Mouse (Mus musculus): ENCODE results near the gene Dgcr2.
A peak's percentile ranks its signal among the peaks of the same experiment; 100 is the strongest.

Gene Dgcr2

GRCm38 (mm10) chr16:17843701-17844365 is 54.5 kb downstream of the Dgcr2 start:
- DNase-seq, result no peak

- no peak for DNase-seq
Observed at GRCm38 (mm10) chr16:17842437-17842836, 55.9 kb downstream of the Dgcr2 start.

DNA sequence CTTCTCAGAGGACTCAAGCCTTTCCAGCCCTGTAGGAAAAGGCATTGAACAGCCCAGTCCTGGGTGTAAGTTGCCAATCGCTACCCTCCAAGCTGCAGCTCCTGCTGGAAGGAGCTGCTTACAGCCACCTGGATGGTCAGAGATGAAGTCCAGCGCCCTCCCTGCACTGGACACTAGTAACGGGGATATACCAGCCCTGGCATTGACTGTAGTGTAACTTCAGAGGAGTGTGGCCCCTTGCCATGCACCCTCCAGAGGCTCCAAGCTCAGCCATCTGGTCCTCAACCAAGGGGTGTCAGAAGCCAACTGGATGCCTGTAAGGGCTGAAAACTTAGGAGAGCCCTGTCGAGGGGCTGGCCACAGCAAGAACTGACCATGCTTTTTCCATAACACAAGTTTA is 58.4 kb downstream of the Dgcr2 start:
- no peak for DNase-seq

GRCm38 (mm10) chr16:17838051-17838450 is 60.3 kb downstream of the Dgcr2 start, which contains the start of gene Car15:
TSS of gene Car15 (minus strand) at chr16:17838364.
- DNase-seq, result no peak

GRCm38 (mm10) chr16:17835481-17835880 is 62.9 kb downstream of the Dgcr2 start:
- no peak for DNase-seq

GRCm38 (mm10) chr16:17834543-17834942 is 63.8 kb downstream of the Dgcr2 start:
- DNase-seq, result no peak

DNA sequence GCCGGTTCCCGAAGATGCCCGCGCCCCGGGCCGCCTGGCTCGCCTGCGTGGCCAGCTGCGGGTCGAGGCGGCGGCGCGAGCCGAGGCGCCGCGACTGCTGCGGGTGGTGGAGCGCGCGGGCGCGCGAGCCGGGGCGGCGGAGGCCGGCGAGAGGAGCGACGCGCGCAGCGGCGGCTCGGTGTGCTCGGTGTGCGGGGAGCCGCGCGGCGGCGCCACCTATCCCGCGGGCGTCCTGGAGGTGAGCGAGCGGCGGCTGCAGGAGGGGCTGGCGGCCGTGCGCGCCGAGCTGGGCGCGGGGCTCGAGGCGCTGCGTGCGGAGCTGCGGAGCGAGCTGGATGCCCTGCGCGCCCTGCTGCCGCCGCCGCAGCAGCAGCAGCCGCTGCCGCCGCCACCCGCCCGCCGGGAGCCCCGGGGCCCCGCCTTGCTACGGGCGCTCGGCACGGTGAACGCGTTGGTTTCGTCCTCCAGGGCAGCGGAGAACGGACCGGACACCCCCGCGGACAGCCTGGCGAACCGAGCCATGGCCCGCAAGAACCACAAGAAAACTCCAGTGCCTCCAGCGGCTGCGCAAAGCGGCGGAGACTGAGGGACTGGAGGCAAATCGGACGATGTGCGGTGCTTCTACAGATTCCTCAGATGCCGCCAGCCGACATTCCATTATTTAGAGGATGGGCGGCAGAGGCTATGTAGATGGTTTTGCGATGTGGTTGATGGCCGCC is 64.5 kb downstream of the Dgcr2 start:
- no peak for DNase-seq

DNA sequence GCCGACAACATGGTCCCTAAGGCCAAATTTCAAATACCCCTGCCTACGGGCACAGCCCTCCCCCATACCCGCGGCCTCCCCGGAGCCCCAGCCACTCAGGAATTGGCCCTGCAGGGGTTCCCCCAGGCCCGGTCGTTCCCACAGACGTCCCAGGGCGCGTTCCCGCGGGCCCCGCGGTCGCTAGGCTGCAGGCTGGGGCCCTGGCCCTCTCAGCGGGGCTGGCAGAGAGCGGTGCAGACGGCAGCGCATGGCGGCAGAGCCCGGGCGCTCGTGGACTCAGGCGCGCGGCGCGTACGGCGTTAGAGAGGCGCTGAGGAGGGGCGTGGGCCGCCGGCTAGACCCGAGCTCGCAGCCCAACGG is 65.1 kb downstream of the Dgcr2 start:
- no peak for DNase-seq

DNA sequence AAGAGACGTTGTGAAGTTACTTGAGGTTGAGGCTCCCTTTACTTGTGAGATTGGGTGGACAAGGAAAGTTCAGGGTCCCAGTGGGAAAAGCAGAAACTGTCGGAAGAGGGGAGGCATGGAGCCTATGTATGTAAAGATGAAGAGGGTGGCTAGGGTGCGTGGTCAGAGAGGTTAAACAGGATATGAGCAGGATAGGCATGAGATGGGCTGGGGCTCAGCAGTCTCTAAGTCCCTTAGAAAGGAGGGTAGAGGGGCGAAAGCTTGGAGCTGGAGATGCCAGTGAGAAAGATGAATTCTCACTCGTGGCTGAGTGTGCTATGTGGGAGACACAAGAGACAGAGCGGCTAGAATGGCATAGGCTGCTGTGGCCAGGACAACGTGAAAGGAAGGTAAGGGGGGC is 65.5 kb downstream of the Dgcr2 start, which contains the start of gene B830017H08Rik:
Gene B830017H08Rik (plus strand): TSS at position 301 of the 400 bp plus-strand sequence.
- DNase-seq, result no peak

- no peak for DNase-seq
Observed at GRCm38 (mm10) chr16:17831781-17832180, 66.6 kb downstream of the Dgcr2 start.

DNA sequence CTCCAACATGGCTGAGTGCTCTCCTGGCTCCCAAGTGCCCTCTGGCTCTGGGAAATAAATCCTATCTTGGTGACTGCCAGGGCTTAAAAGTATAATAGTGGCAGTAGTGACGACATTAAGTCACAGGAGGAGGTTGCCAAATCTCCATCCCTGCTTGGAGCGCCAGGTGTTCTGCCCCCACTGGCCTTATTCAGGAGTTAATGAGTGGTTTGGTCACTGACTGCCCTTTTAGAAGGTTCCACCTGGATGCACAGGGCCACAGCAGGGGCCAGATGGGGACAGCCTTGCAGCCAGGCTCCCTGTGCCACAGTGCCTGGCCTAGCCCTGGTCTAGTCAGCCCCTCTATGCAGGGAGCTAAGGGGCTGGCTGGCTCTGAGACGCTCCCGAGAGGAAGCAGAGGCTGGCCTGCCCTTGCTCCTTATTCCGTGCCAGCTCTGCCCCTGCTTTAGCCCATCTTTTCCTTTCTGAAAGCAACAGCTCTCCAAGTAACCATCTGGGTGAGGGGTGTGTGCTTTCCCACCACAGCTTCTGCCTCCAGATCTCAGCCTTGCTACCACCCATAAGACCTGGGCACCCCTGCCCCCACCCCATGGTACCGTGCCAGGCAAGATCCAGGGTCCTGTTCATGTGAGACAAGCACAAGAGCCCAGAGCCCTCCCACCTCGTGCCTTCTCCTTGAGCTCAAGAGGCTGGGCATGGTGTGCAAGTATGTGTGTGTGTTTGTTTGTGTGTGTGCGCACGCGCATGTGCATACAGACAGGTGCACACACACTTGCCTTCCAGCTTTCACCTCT is 67.8 kb downstream of the Dgcr2 start:
- DNase-seq, result no peak

- no peak for DNase-seq
Observed at GRCm38 (mm10) chr16:17828867-17829266, 69.5 kb downstream of the Dgcr2 start.

DNA sequence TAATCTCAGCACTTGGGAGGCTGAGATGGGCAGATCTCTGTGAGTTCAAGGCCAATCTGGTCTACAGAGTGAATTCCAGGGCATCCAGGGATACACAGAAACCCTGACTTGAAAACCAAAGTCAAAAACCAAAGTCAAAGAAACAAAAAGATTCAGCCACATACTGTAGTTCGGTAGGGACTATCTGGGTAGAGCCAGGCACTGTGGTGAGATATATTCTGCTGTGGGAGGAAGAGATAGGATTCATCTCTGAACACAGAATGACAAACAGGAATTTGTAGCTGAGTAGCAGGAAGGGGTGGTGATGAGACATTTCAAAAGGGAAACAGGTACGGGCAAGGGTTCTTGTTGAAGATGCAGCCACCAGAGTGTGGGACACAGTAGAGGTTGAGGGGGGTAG is 70.1 kb downstream of the Dgcr2 start:
- DNase-seq, result no peak

- DNase-seq, result no peak
Observed at GRCm38 (mm10) chr16:17826500-17826899, 71.9 kb downstream of the Dgcr2 start.

GRCm38 (mm10) chr16:17816528-17816927 is 81.8 kb downstream of the Dgcr2 start:
- no peak for DNase-seq

DNA sequence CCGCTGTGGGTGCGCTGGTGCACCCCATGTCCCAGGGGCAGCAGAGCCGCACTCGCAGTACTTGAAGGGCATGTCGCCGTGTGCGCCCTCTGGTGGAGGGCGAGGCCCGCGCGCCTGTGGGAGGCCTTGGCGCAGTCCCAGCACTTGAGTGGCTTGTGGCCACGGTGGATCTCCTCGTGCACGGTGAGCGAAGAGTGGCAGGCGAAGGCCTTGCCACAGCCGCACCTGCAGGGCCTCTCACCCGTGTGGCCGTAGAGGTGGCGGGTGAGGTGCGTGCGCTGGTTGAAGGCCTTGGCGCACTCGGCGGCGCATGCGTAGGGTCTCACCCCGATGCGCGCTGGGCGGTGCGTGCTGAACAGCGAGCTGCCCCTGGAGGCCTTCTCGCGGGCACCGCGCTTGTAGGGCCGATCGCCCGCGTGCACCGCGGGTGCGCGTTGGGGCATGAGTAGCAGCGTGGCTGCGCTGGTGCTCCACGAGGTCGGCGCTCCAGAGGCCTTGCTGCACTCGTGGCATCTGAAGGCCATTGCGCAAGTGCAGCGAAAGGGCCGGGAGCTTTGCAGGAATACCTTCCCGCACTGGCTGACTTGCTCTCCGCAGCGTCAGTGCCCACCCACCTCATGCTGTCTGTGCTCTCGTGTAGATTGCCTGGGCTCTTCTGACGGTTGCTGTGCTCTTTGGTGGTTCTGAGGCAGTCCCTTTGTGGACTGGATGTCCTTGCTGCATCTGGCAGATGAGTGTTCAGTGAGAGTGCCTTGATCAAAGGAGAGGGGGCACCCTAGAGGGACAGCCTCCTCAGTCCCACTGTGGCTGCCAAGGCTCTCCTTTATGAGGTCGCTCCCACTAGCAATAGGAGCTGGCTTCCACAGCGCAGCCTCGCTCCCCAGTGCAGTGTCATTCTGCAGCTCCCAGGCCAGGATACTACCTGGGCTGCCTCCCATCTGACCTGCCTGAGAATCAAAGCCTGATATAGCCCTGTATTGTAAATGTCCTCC is 82.7 kb downstream of the Dgcr2 start:
- DNase-seq, result peak; percentile 82

DNA sequence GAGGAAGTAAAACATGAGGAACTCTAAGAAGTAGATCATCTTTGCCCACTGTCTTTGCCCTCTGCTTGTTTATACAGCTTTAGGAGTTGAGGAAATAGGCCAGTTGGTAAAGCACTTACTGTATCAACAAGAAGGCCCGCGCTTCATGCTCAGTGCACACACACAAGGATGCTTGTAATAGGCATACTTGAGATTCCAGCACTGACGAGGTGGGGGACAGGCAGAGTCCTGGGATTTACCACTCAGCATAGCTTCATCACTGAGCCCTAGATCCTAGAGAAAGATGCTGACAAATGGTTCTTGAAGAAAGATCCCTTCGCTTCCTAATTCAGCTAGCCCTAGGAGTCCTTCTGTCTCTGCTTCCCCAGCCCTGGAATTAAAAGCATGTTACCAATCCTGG is 85.2 kb downstream of the Dgcr2 start:
- no peak for DNase-seq

DNA sequence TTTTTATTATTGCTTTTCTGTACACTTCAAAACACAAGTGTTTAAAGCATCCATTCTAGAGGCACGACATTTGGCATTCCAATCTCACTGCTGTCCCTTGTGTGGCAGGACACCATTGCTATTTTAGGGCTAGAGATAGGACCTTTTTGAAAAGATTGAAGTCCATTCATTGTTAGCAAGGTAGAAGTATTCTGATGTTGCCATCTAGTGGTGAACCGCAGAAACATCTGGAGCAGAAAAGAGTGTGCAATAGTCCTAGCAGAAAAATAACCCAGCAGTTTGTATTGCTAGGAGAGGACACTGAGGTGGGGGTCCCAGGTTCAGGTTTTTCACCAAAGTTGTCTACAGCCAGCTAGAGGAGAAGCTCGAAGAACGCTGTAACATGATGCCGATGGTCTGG is 86.2 kb downstream of the Dgcr2 start:
- peak; percentile 36 for DNase-seq

- DNase-seq, result no peak
Observed at GRCm38 (mm10) chr16:17809711-17810110, 88.7 kb downstream of the Dgcr2 start.

DNA sequence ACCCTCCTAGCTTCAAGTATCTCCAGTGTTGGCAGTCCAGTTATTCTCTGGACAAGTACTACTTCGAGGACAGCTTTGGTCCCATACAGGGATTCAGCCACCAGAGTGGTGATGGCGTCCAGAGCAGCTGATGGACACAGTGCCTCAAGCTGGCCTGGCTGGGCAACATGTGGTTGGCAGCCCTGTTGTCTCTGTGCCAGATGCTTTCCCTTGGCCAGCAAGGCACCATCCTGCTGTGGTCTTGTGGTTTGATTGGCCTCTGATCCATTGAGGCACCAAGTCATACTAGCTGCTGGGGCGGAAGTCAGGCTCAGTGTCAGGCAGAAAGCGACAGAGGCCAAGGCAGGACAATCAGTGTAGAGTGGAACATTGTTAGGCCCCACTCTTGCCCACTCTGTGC is 89.2 kb downstream of the Dgcr2 start:
- no peak for DNase-seq

DNA sequence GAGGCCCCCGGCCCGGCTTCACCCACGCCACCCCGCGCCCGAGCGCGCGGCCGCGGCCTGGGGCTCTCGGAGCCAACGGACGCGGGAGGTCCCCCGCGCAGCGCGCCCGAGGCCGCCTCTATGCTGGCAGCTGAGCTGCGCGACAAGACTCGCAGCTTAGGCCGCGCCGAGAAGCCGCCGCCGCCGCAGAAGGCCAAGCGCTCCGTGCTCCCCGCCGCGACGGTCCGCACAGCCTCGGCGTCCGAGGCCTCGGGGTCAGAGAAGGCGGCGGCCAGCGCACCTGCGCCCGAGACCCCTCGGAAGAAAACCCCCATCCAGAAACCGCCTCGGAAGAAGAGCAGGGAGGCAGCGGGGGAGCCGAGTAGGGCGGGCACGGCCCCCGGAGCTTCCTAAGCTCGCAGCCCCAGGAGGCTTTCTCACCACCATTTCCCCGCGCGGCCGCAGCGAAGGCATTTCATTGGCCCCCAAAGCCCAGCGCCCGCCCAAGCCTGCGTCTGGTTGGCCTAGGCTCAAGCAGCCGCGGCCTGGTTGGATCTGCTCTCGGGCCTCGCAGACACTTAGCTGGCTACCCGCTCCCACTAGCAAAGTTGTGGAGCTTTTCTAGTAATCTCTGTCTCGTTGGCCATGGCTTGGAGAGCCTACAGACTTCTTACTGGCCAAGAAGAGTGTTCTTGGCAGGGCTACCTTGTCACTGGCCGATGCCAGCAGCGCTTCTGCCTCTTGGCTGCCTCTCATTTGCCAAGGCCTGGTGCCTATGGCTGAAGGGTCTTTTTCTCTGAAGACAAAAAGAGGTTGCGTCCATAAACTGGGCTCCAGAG is 91.0 kb downstream of the Dgcr2 start:
- DNase-seq, result peak; percentile 94
